Mouse (Mus musculus): Measurements from ENCODE around the gene Nsd2. TPM values are rescaled to one million over a fixed set of nuclear protein-coding genes. Genes with fewer than 3 reads are reported as not detected.

Nsd2 gene
- polyA plus RNA-seq, 1 experiment, result 6.8 TPM

- peak; percentile 52 for DNase-seq
- Histone ChIP-seq H3K4me1 (ENCODE audit: control insufficient read depth, insufficient read depth, low read length) (peaks cover 4% of the 10 kb centered on the region; the same call in 1 of the 2 replicates), H3K27me3 (replicated peaks; ENCODE audit: control insufficient read depth, insufficient read depth, low read length) (no peaks in the 10 kb centered on the region), H3K4me3 (ENCODE audit: insufficient read depth, low read depth, low read length) (no peak overlapping the region), H3K27ac (ENCODE audit: insufficient read depth, low read depth, low read length) (no peak overlapping the region), H3K36me3 (ENCODE audit: control insufficient read depth, insufficient read depth, low read length) (peaks cover 4% of the 10 kb centered on the region)
- TF ChIP-seq POLR2A (IDR thresholded peaks at IDR 0.05; ENCODE audit: low read depth, low read length) (no peak), CTCF (conservative IDR thresholded peaks at IDR 0.05; ENCODE audit: insufficient read depth, insufficient read length, low read depth, low read length) (no peak)
- 63% methylated on average over 7 of the region's 7 CpGs for WGBS
Measured at GRCm38 (mm10) chr5:33921486-33922235, 101.1 kb downstream of the Nsd2 start.

DNA sequence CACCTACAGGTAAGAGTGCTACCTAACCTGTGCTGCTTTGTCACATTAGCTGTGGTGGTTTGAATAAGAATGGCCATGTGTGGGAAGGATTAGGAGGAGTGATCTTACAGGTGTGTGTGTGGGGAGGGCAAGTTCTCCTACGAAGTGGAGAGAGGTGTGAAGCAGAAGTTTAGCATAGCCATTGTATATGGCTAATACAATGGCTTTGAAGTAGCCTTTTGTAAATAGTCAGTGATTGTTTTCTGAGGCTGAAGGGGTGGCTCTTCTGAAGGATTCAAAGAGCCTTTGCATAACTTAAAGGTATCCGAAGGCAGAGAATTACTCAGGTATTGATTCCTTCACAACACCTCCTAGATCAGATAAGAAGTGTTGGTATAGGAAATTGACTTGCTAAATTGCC lies 102.0 kb downstream of the Nsd2 start:
- WGBS, result 67% methylated on average over 2 of the region's 2 CpGs
- no peak for DNase-seq
- peaks cover 4% of the 10 kb centered on the region; the same call in 1 of the 2 replicates for H3K4me1 ChIP-seq (ENCODE audit: control insufficient read depth, insufficient read depth, low read length)
- H3K36me3 ChIP-seq (ENCODE audit: control insufficient read depth, insufficient read depth, low read length), result peaks cover 4% of the 10 kb centered on the region
- H3K27ac ChIP-seq (ENCODE audit: insufficient read depth, low read depth, low read length), result no peak overlapping the region
- no peak for TF ChIP-seq CTCF (conservative IDR thresholded peaks at IDR 0.05; ENCODE audit: insufficient read depth, insufficient read length, low read depth, low read length)
- no peak for TF ChIP-seq POLR2A (IDR thresholded peaks at IDR 0.05; ENCODE audit: low read depth, low read length)
- no peak overlapping the region for H3K4me3 ChIP-seq (ENCODE audit: insufficient read depth, low read depth, low read length)
- H3K27me3 ChIP-seq (replicated peaks; ENCODE audit: control insufficient read depth, insufficient read depth, low read length), result no peaks in the 10 kb centered on the region

DNA sequence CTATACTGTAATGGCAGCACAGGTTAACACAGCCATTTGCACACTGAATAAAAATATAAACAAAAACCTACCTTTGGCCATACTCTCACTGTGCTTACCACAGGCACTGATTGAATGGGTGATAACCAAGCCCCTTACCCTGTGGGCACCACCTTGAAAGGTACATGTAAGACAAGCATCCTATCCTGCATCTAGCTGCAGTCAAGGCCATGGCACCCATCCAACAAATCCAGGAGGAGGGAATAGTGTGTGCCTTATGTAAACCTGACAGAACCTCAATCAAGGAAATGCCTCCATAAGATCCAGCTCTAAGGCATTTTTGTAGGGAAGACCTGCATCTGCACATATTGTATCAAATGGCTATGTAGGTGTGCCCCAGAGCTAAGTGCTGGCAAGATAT lies 105.6 kb downstream of the Nsd2 start:
- no peak overlapping the region for H3K27ac ChIP-seq (ENCODE audit: insufficient read depth, low read depth, low read length)
- no peak overlapping the region for H3K4me3 ChIP-seq (ENCODE audit: insufficient read depth, low read depth, low read length)
- H3K4me1 ChIP-seq (ENCODE audit: control insufficient read depth, insufficient read depth, low read length), result peaks cover 4% of the 10 kb centered on the region; the same call in 1 of the 2 replicates
- no peaks in the 10 kb centered on the region for H3K27me3 ChIP-seq (replicated peaks; ENCODE audit: control insufficient read depth, insufficient read depth, low read length)
- TF ChIP-seq CTCF (conservative IDR thresholded peaks at IDR 0.05; ENCODE audit: insufficient read depth, insufficient read length, low read depth, low read length) (no peak), POLR2A (IDR thresholded peaks at IDR 0.05; ENCODE audit: low read depth, low read length) (no peak)
- DNase-seq, result no peak
- H3K36me3 ChIP-seq (ENCODE audit: control insufficient read depth, insufficient read depth, low read length), result no peaks in the 10 kb centered on the region

GRCm38 (mm10) chr5:33932413-33932812 lies 111.9 kb downstream of the Nsd2 start:
- WGBS, result 71% methylated on average over 2 of the region's 2 CpGs
- Histone ChIP-seq H3K27me3 (replicated peaks; ENCODE audit: control insufficient read depth, insufficient read depth, low read length) (no peaks in the 10 kb centered on the region), H3K27ac (ENCODE audit: insufficient read depth, low read depth, low read length) (no peak overlapping the region), H3K36me3 (ENCODE audit: control insufficient read depth, insufficient read depth, low read length) (no peaks in the 10 kb centered on the region), H3K4me3 (ENCODE audit: insufficient read depth, low read depth, low read length) (no peak overlapping the region), H3K4me1 (ENCODE audit: control insufficient read depth, insufficient read depth, low read length) (peaks cover 7% of the 10 kb centered on the region; the same call in 1 of the 2 replicates)
- TF ChIP-seq CTCF (conservative IDR thresholded peaks at IDR 0.05; ENCODE audit: insufficient read depth, insufficient read length, low read depth, low read length) (no peak), POLR2A (IDR thresholded peaks at IDR 0.05; ENCODE audit: low read depth, low read length) (no peak)
- no peak for DNase-seq

- no peaks in the 10 kb centered on the region for H3K36me3 ChIP-seq (ENCODE audit: control insufficient read depth, insufficient read depth, low read length)
- TF ChIP-seq CTCF (conservative IDR thresholded peaks at IDR 0.05; ENCODE audit: insufficient read depth, insufficient read length, low read depth, low read length) (no peak), POLR2A (IDR thresholded peaks at IDR 0.05; ENCODE audit: low read depth, low read length) (no peak)
- 56% methylated on average over 2 of the region's 2 CpGs for WGBS
- H3K27me3 ChIP-seq (replicated peaks; ENCODE audit: control insufficient read depth, insufficient read depth, low read length), result no peaks in the 10 kb centered on the region
- DNase-seq, result no peak
- no peak overlapping the region for H3K27ac ChIP-seq (ENCODE audit: insufficient read depth, low read depth, low read length)
- H3K4me1 ChIP-seq (ENCODE audit: control insufficient read depth, insufficient read depth, low read length), result peaks cover 7% of the 10 kb centered on the region; the same call in 1 of the 2 replicates
- H3K4me3 ChIP-seq (ENCODE audit: insufficient read depth, low read depth, low read length), result no peak overlapping the region
Measured at GRCm38 (mm10) chr5:33934081-33934480, 113.6 kb downstream of the Nsd2 start.

- Histone ChIP-seq H3K27me3 (replicated peaks; ENCODE audit: control insufficient read depth, insufficient read depth, low read length) (no peaks in the 10 kb centered on the region), H3K27ac (ENCODE audit: insufficient read depth, low read depth, low read length) (no peak overlapping the region), H3K4me1 (ENCODE audit: control insufficient read depth, insufficient read depth, low read length) (peaks cover 7% of the 10 kb centered on the region; the same call in 1 of the 2 replicates), H3K4me3 (ENCODE audit: insufficient read depth, low read depth, low read length) (no peak overlapping the region), H3K36me3 (ENCODE audit: control insufficient read depth, insufficient read depth, low read length) (no peaks in the 10 kb centered on the region)
- 58% methylated on average over 7 of the region's 7 CpGs for WGBS
- DNase-seq, result no peak
- no peak for TF ChIP-seq CTCF (conservative IDR thresholded peaks at IDR 0.05; ENCODE audit: insufficient read depth, insufficient read length, low read depth, low read length)
- no peak for TF ChIP-seq POLR2A (IDR thresholded peaks at IDR 0.05; ENCODE audit: low read depth, low read length)
Measured at GRCm38 (mm10) chr5:33934877-33935276, 114.4 kb downstream of the Nsd2 start.

DNA sequence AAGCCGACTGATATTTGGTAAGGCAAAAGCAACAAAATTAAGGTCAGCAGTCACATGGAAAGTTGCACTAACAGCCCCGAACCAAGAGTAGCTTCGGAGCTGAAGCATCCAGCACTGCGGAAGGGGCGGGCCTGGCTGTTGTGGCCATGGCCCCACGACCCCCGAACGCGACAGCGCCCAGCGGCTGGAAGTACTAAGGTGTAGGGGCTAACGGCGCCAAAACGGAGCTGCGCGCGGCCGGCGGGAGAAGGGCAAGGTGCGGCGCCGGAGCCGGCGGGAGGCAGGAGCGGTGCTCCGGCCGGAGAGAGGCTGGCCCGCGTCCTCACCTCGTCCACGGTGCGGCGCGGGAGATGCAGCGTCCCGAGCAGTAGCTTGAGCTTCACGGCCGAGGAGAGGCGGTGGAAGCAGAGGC lies 115.2 kb downstream of the Nsd2 start:
- Histone ChIP-seq H3K27me3 (replicated peaks; ENCODE audit: control insufficient read depth, insufficient read depth, low read length) (no peaks in the 10 kb centered on the region), H3K4me1 (ENCODE audit: control insufficient read depth, insufficient read depth, low read length) (peaks cover 7% of the 10 kb centered on the region; the same call in 1 of the 2 replicates), H3K36me3 (ENCODE audit: control insufficient read depth, insufficient read depth, low read length) (no peaks in the 10 kb centered on the region), H3K27ac (ENCODE audit: insufficient read depth, low read depth, low read length) (peak overlapping the region; percentile 69), H3K4me3 (ENCODE audit: insufficient read depth, low read depth, low read length) (peak overlapping the region; percentile 67)
- under 1% methylated on average over 39 of the region's 39 CpGs for WGBS
- no peak for DNase-seq
- TF ChIP-seq CTCF (conservative IDR thresholded peaks at IDR 0.05; ENCODE audit: insufficient read depth, insufficient read length, low read depth, low read length) (no peak), POLR2A (IDR thresholded peaks at IDR 0.05; ENCODE audit: low read depth, low read length) (no peak)
